Mouse (Mus musculus) thymus, adult 2 months (tissue): ENCODE measurements at regions not wholly inside any gene's neighbourhood (a gene's known extent, or its start where the extent isn't known, plus 50 kb on each side); places are given as distances from the start of the nearest gene placed in this dataset.

Experiments
- CTCF ChIP-seq: fragments of 200-500 bp; IDR thresholded peaks from 2 replicates; pipeline ENCODE4 v1.5.1; 2012; ENCODE audit warnings: mild to moderate bottlenecking, control low read depth, low read length, moderate library complexity, borderline replicate concordance; ENCODE audit not compliant: control insufficient read depth, poor library complexity, insufficient read depth; ENCODE audit errors: extremely low read depth
- POLR2A ChIP-seq: fragments of 200-500 bp; IDR thresholded peaks from 2 replicates; pipeline ENCODE4 v1.6.1; 2012; ENCODE audit warnings: mild to moderate bottlenecking, low read length, control low read depth, moderate library complexity; ENCODE audit not compliant: control insufficient read depth, poor library complexity, insufficient read depth; ENCODE audit errors: extremely low read depth

GRCm38 (mm10) chr7:68858471-68859210 lies 109.6 kb upstream of the Arrdc4 start:
- TF ChIP-seq CTCF (no peak), POLR2A (no peak)
